Mouse (Mus musculus) heart, embryonic 11.5 days (tissue): ENCODE results near the gene Trim37. TPM values are rescaled to one million over a fixed set of nuclear protein-coding genes. Genes with fewer than 3 reads are reported as not detected.
"Not testable (repeated sequence)": the region's sequence is repeated elsewhere in the genome, so short reads cannot be mapped to it uniquely, and the experiment has no call there.

ENCODE experiments used
- ATAC-seq: fragments of 200-750 bp; cut with Nextera tagmentation; replicated peaks from 2 replicates; pipeline ENCODE4 v1.8.0; 2017; ENCODE audit warnings: moderate library complexity; ENCODE audit not compliant: insufficient number of reproducible peaks, low FRiP score, low TSS enrichment
- H3K27ac ChIP-seq: fragments of 300-500 bp; sonication (generic); 2 replicates; pipeline ENCODE4 v1.5.1; 2014; ENCODE audit warnings: mild to moderate bottlenecking, low read depth, low read length
- H3K27me3 ChIP-seq: fragments of 300-500 bp; sonication (generic); 2 replicates; pipeline ENCODE4 v1.6.1; 2014; ENCODE audit warnings: mild to moderate bottlenecking, low read length, mixed read lengths; ENCODE audit not compliant: control insufficient read depth, insufficient read depth
- H3K36me3 ChIP-seq: fragments of 300-500 bp; sonication (generic); 2 replicates; pipeline ENCODE4 v1.6.1; 2014; ENCODE audit warnings: mild to moderate bottlenecking, low read length, moderate library complexity, mixed read lengths; ENCODE audit not compliant: control insufficient read depth, insufficient read depth
- H3K4me1 ChIP-seq: fragments of 300-500 bp; sonication (generic); 2 replicates; pipeline ENCODE4 v1.6.1; 2014; ENCODE audit warnings: low read length; ENCODE audit not compliant: control insufficient read depth, insufficient read depth
- H3K4me2 ChIP-seq: fragments of 300-500 bp; sonication (generic); 2 replicates; pipeline ENCODE4 v1.6.1; 2014; ENCODE audit warnings: mild to moderate bottlenecking, moderate library complexity
- H3K4me3 ChIP-seq: fragments of 300-500 bp; sonication (generic); 2 replicates; pipeline ENCODE4 v1.5.1; 2014; ENCODE audit warnings: low read depth, low read length
- H3K9ac ChIP-seq: fragments of 300-500 bp; sonication (generic); 2 replicates; pipeline ENCODE4 v1.6.1; 2014; ENCODE audit warnings: mild to moderate bottlenecking, low read depth, low read length, moderate library complexity
- H3K9me3 ChIP-seq: fragments of 300-500 bp; sonication (generic); replicated peaks from 2 replicates; pipeline ENCODE4 v1.6.1; 2016; ENCODE audit warnings: low read length; ENCODE audit not compliant: control insufficient read depth
- WGBS: fragments of 180-500 bp; shearing (Covaris S2); extraction: QIAGEN DNeasy Blood & Tissue Kit; methylation state at CpG from one replicate; pipeline ENCODE4 v1.1.7; 2014; ENCODE audit not compliant: insufficient replicate concordance; 5-methylcytosine and 5-hydroxymethylcytosine counted together
- polyA plus RNA-seq: library from polyadenylated mRNA; unstranded; fragments of >200 nt; fragmentation: Nextera tagmentation; extraction: Ambion mirVana; gene quantifications from 2 replicates; pipeline ENCODE4 v1.2.1, GENCODE M21; 2014

Trim37 gene
- polyA plus RNA-seq, 1 experiment from 2014 or later, result 24.5 TPM

DNA sequence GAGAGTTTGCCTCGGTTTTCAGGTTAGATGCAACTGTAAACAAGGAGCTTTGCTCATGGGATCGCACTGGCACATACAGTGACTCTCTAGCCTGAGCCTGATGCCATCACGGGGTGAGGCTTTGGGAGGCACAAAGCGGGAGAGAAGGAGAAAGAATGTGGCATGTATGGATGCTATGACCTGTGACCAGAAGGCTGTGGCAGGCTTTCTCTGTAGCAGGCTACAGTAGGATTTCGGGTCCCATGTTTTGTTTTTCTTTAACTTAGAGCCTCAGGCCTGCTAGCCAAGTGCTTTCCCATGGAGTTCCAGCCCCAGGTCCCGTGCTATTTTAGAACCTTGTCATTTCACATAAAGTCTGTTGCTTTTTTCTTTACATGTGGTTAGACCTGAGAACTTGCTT, 123.3 kb downstream of the Trim37 start:
- H3K27me3 ChIP-seq, result no peaks in the 10 kb centered on the region
- no peaks in the 10 kb centered on the region for H3K9me3 ChIP-seq
- no peak overlapping the region for H3K9ac ChIP-seq
- no peaks in the 10 kb centered on the region for H3K36me3 ChIP-seq
- no peak overlapping the region for H3K27ac ChIP-seq
- 75% methylated on average over 6 of the region's 6 CpGs for WGBS
- no peak overlapping the region for H3K4me3 ChIP-seq
- no peak for ATAC-seq
- H3K4me2 ChIP-seq, result no peak overlapping the region
- H3K4me1 ChIP-seq, result 0 out of 2 replicates have a peak, but pooled peaks cover 10% of the 10 kb centered on the region

DNA sequence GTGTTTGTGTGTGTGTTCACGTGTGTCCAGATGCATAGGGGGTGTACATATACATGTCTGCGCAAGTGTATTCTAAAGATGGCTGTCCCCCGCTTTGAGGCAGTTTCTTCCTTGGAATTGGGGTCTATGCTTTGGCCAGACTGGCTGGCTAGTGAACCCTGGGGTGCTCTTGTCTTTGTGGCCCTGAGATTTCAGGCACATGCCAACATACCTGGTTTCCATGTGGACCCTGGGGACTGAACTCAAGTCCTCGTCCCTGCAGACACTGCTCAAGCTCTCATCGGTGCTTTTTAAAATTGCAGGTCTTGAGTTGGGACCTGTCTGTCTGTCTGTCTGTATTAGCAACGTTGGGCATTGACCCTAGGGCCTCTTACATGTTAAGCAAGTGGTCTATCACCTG, 126.4 kb downstream of the Trim37 start:
- Histone ChIP-seq H3K4me1 (0 out of 2 replicates have a peak, but pooled peaks cover 5% of the 10 kb centered on the region), H3K9me3 (no peaks in the 10 kb centered on the region), H3K27me3 (no peaks in the 10 kb centered on the region), H3K36me3 (no peaks in the 10 kb centered on the region), H3K27ac (no peak overlapping the region), H3K4me3 (no peak overlapping the region), H3K9ac (no peak overlapping the region), H3K4me2 (no peak overlapping the region)
- ATAC-seq, result no peak
- 88% methylated on average over 6 of the region's 6 CpGs for WGBS

DNA sequence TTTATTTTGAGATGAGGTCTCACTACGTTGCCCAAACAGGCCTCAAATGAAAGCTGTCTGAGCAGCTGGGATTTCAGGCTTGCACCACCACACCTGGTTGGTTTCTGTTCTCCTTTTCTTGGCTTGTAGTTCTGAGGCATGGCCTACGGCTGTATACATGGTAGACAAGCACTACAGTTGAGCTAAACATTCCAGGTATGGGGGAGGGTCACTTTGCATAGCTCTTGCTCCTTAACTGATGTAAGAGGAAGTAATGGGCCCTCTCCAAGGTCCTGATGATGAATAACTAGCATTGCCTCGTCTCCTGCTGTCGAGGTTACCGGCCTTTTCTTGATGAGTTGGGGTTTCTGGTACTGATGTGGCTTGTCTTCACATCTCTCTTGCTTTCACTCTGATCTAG, 127.3 kb downstream of the Trim37 start:
- ATAC-seq, result no peak
- no peak overlapping the region for H3K9ac ChIP-seq
- no peak overlapping the region for H3K4me2 ChIP-seq
- H3K4me1 ChIP-seq, result 0 out of 2 replicates have a peak, but pooled peaks cover under 1% of the 10 kb centered on the region
- no peak overlapping the region for H3K27ac ChIP-seq
- H3K36me3 ChIP-seq, result no peaks in the 10 kb centered on the region
- WGBS, result 47% methylated on average over 5 of the region's 5 CpGs
- no peak overlapping the region for H3K4me3 ChIP-seq
- H3K9me3 ChIP-seq, result no peaks in the 10 kb centered on the region
- H3K27me3 ChIP-seq, result no peaks in the 10 kb centered on the region

DNA sequence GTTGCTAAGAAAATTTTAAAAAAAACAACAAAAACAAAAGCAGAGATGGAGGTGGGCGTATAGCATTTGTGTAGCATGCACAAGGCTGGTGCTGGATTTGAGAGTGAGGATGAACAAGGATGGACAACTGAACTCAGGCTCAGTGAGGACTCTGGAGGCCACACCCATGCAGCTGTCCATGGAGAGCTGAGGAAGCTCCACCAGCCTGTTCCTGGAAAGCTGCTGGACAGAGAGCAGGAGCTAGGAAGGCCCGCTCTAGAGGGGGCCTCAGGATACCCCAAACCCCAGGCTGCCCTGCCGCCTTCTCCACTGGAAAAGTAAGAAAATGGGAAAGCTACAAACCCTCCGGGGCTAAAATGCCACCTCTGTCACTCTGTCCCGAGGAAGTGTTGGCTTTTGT, 130.4 kb downstream of the Trim37 start:
- Histone ChIP-seq H3K4me3 (no peak overlapping the region), H3K9ac (no peak overlapping the region), H3K36me3 (no peaks in the 10 kb centered on the region), H3K4me2 (no peak overlapping the region), H3K27me3 (no peaks in the 10 kb centered on the region), H3K4me1 (peaks cover 3% of the 10 kb centered on the region; the same call in 1 of the 2 replicates), H3K9me3 (no peaks in the 10 kb centered on the region), H3K27ac (no peak overlapping the region)
- WGBS, result 80% methylated on average over 5 of the region's 5 CpGs
- no peak for ATAC-seq

DNA sequence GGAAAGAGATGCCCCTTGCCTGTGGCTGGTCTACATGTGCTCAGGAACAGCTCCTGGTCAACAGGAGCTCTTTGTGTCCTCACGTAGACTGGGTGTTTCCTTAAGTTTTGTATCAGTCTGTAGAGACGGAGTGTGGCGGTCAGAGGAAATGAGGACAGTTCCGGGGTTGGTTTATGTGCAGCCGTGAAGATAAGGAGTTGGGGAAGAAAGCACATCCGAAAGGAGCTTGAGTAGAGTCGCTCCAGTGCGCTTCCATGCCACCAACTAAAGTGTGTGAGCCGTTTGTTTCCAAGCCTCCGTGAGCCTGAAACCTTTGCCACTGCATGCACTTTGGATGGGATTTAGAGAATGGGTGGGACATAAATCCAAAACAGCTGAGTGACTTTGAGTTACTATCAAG, 132.9 kb downstream of the Trim37 start:
- Histone ChIP-seq H3K4me2 (peak overlapping the region; percentile 17; the same call in 1 of the 2 replicates), H3K36me3 (no peaks in the 10 kb centered on the region), H3K27ac (peak overlapping the region; percentile 4; the same call in 1 of the 2 replicates), H3K27me3 (no peaks in the 10 kb centered on the region), H3K9ac (no peak overlapping the region), H3K9me3 (no peaks in the 10 kb centered on the region), H3K4me3 (no peak overlapping the region), H3K4me1 (peaks cover 12% of the 10 kb centered on the region)
- WGBS, result 56% methylated on average over 10 of the region's 10 CpGs
- no peak for ATAC-seq

DNA sequence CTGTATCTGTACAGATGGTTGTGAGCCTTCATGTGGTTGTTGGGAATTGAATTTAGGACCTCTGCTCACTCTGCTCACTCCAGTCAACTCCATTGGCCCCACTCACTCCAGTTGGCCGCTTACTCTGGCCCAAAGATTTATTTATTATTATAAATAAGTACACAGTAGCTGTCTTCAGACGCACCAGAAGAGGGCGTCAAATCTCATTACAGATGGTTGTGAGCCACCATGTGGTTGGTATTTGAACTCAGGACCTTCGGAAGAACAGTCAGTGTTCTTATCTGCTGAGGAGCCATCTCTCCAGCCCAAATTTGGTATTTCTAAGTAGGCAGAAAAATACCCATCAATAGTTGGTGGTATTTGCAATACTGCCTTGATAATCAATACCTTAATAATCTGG, 134.8 kb downstream of the Trim37 start:
- peaks cover 12% of the 10 kb centered on the region for H3K4me1 ChIP-seq
- not testable (repeated sequence) for H3K9ac ChIP-seq, H3K27ac ChIP-seq, H3K9me3 ChIP-seq, H3K27me3 ChIP-seq, H3K4me3 ChIP-seq, H3K4me2 ChIP-seq, H3K36me3 ChIP-seq, ATAC-seq
- 61% methylated on average over 4 of the region's 4 CpGs for WGBS

DNA sequence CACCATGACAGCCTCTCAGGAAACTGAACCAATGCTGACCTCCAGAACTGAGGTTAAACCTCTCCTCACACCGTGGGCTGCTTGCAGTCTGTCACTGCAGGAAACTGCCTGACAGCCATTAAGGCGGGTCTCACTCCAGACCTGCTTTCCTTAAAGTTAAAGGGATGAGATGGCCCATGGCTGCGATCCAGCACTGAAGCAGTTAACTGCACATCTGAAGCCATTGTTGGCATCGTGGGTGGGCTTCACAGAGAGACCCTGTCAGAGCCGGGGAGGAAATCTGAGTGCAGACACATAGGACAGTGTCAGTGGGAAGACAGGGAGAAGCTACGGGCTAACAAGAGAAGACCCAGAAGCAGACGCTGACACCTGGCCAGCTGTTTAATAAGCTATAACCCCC, 137.1 kb downstream of the Trim37 start:
- Histone ChIP-seq H3K27me3 (no peaks in the 10 kb centered on the region), H3K27ac (no peak overlapping the region), H3K9ac (no peak overlapping the region), H3K4me3 (no peak overlapping the region), H3K4me1 (peaks cover 12% of the 10 kb centered on the region), H3K4me2 (no peak overlapping the region), H3K9me3 (no peaks in the 10 kb centered on the region), H3K36me3 (no peaks in the 10 kb centered on the region)
- 35% methylated on average over 7 of the region's 7 CpGs for WGBS
- no peak for ATAC-seq

DNA sequence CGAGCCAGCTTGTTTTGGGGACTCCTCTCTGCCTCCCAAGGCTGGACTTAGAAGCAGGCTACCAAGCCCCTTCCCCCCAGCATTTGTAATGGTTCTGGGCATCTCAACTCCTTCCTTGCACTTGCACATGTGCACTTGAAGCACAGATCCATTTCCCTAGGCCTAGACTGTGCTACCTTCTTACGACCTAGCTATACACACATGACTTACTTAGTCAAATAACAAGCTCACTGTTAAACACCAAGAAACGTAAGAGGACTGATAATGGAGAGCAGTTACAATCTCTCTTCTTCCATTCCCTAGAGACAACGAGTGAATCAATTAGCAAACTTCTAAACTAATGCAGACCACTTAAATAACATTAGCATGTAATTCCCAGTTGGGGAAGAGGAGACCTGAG, 139.4 kb downstream of the Trim37 start:
- ATAC-seq, result no peak
- Histone ChIP-seq H3K4me2 (no peak overlapping the region), H3K4me1 (peaks cover 9% of the 10 kb centered on the region), H3K9ac (no peak overlapping the region), H3K36me3 (no peaks in the 10 kb centered on the region), H3K9me3 (no peaks in the 10 kb centered on the region), H3K4me3 (no peak overlapping the region), H3K27ac (no peak overlapping the region), H3K27me3 (no peaks in the 10 kb centered on the region)
- WGBS, result 66% methylated on average over 4 of the region's 4 CpGs

DNA sequence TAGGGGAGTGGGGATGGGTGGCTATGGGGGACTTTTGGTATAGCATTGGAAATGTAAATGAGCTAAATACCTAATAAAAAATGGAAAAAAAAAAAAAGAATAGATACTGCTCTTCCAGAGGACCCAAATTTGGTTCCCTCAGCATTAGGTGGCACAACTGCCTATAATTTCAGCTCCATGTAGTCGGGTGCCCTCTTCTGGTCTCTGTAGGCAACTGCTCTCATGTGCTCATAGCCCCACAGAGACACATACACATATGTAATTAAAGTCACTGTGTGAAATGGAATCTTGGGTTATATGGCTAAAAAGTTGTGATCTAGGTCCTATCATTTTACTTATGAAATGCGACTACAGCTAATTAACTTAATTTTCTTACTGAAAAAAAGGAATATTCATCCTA, 141.9 kb downstream of the Trim37 start:
- Histone ChIP-seq H3K4me1 (peaks cover 6% of the 10 kb centered on the region), H3K4me2 (no peak overlapping the region), H3K27me3 (no peaks in the 10 kb centered on the region), H3K9ac (no peak overlapping the region), H3K9me3 (no peaks in the 10 kb centered on the region), H3K36me3 (no peaks in the 10 kb centered on the region), H3K27ac (no peak overlapping the region), H3K4me3 (no peak overlapping the region)
- 77% methylated on average over 2 of the region's 2 CpGs for WGBS
- ATAC-seq, result no peak
